Mouse (Mus musculus) CH12.LX (cell line): ENCODE results near the gene Ptpn14.

Experiments used
- CTCF ChIP-seq, 2 experiments: IDR thresholded peaks in 1 of 2; conservative IDR thresholded peaks in 1 of 2; 2 replicates each; pipeline ENCODE4 v1.5.1; 2011 to 2012; ENCODE audit warnings: low read depth in 2 of 2, low read length in 2 of 2, improper control_type of control experiment in 1 of 2, inconsistent platforms in 1 of 2, mild to moderate bottlenecking in 1 of 2, moderate library complexity in 1 of 2
- E2F4 ChIP-seq: IDR thresholded peaks from 2 replicates; pipeline ENCODE4 v1.6.1; 2011; ENCODE audit warnings: low read depth, low read length, improper control_type of control experiment; ENCODE audit not compliant: insufficient replicate concordance
- EP300 ChIP-seq: IDR thresholded peaks from 2 replicates; pipeline ENCODE4 v1.6.1; 2011; ENCODE audit warnings: low read length, improper control_type of control experiment
- MAX ChIP-seq: IDR thresholded peaks from 2 replicates; pipeline ENCODE4 v1.6.1; 2011; ENCODE audit warnings: low read length, improper control_type of control experiment
- POLR2A ChIP-seq: IDR thresholded peaks from 2 replicates; pipeline ENCODE4 v1.6.1; 2011; ENCODE audit warnings: low read depth, mild to moderate bottlenecking, improper control_type of control experiment, low read length
- POLR2AphosphoS2 ChIP-seq: IDR thresholded peaks from 2 replicates; pipeline ENCODE4 v1.6.1; 2011; ENCODE audit warnings: low read depth, low read length, improper control_type of control experiment
- TCF12 ChIP-seq: IDR thresholded peaks from 2 replicates; pipeline ENCODE4 v1.6.1; 2014; ENCODE audit warnings: low read depth, mild to moderate bottlenecking, inconsistent platforms, low read length, improper control_type of control experiment
- USF1 ChIP-seq: IDR thresholded peaks from 2 replicates; pipeline ENCODE4 v1.6.1; 2014; ENCODE audit warnings: low read depth, mild to moderate bottlenecking, inconsistent platforms, low read length, improper control_type of control experiment
- ZC3H11A ChIP-seq: IDR thresholded peaks from 2 replicates; pipeline ENCODE4 v1.6.1; 2012; ENCODE audit warnings: low read depth, mild to moderate bottlenecking, inconsistent platforms, low read length, improper control_type of control experiment
- ZKSCAN1 ChIP-seq: IDR thresholded peaks from 2 replicates; pipeline ENCODE4 v1.6.1; 2012; ENCODE audit warnings: low read depth, inconsistent platforms, low read length, improper control_type of control experiment, borderline replicate concordance

GRCm38 (mm10) chr1:189764258-189764657 is 36.2 kb downstream of the Ptpn14 start:
- TF ChIP-seq E2F4: no peak
- no peak for TF ChIP-seq MAX
- TF ChIP-seq POLR2AphosphoS2: no peak
- no peak for TF ChIP-seq POLR2A
- TF ChIP-seq ZKSCAN1: no peak
- TF ChIP-seq ZC3H11A: no peak
- TF ChIP-seq TCF12: no peak
- TF ChIP-seq CTCF (conservative IDR thresholded peaks at IDR 0.05 in 1 of 2, IDR thresholded peaks at IDR 0.05 in 1 of 2; ENCODE audit: low read depth in 2 of 2, low read length in 2 of 2): no peak
- no peak for TF ChIP-seq EP300
- TF ChIP-seq USF1: no peak
